Mouse (Mus musculus) forebrain, embryonic 16.5 days (tissue): Measurements from ENCODE around the gene Ankrd50. TPM values are rescaled to one million over a fixed set of nuclear protein-coding genes. Genes with fewer than 3 reads are reported as not detected.
A peak's percentile ranks its signal among the peaks of the same experiment; 100 is the strongest.

Experiments
- ATAC-seq: fragments of 200-750 bp; cut with Nextera tagmentation; 2 replicates; pipeline ENCODE4 v1.8.0; 2017; ENCODE audit warnings: mild to moderate bottlenecking, moderate library complexity
- H3K27ac ChIP-seq: fragments of 300-500 bp; sonication (generic); 2 replicates; pipeline ENCODE4 v1.5.1; 2014; ENCODE audit warnings: low read length, control low read depth
- H3K27me3 ChIP-seq: fragments of 300-500 bp; sonication (generic); replicated peaks from 2 replicates; pipeline ENCODE4 v1.6.1; 2014; ENCODE audit warnings: low read length; ENCODE audit not compliant: control insufficient read depth, insufficient read depth
- H3K36me3 ChIP-seq: fragments of 300-500 bp; sonication (generic); 2 replicates; pipeline ENCODE4 v1.6.1; 2014; ENCODE audit not compliant: control insufficient read depth, insufficient read depth
- H3K4me1 ChIP-seq: fragments of 300-500 bp; sonication (generic); replicated peaks from 2 replicates; pipeline ENCODE4 v1.6.1; 2014; ENCODE audit warnings: low read length; ENCODE audit not compliant: control insufficient read depth, insufficient read depth
- H3K4me2 ChIP-seq: fragments of 300-500 bp; sonication (generic); 2 replicates; pipeline ENCODE4 v1.6.1; 2014; ENCODE audit warnings: mild to moderate bottlenecking, low read length, control low read depth
- H3K4me3 ChIP-seq: fragments of 300-500 bp; sonication (generic); replicated peaks from 2 replicates; pipeline ENCODE4 v1.5.1; 2014; ENCODE audit warnings: mild to moderate bottlenecking, low read length, control low read depth
- H3K9ac ChIP-seq: fragments of 300-500 bp; sonication (generic); replicated peaks from 2 replicates; pipeline ENCODE4 v1.6.1; 2014; ENCODE audit warnings: low read depth, low read length, control low read depth
- H3K9me3 ChIP-seq: fragments of 300-500 bp; sonication (generic); 2 replicates; pipeline ENCODE4 v1.6.1; 2016; ENCODE audit warnings: low read length; ENCODE audit not compliant: control insufficient read depth
- WGBS: fragments of 180-500 bp; shearing (Covaris S2); extraction: QIAGEN DNeasy Blood & Tissue Kit; methylation state at CpG from one replicate; pipeline ENCODE4 v1.1.7; 2014; 5-methylcytosine and 5-hydroxymethylcytosine counted together
- polyA plus RNA-seq: library from polyadenylated mRNA; unstranded; fragments of >200 nt; fragmentation: Nextera tagmentation; extraction: Ambion mirVana; gene quantifications from 2 replicates; pipeline ENCODE4 v1.2.1, GENCODE M21; 2015

The Ankrd50 gene
- polyA plus RNA-seq, result 23.2 and 24.2 TPM in 2 replicates

DNA sequence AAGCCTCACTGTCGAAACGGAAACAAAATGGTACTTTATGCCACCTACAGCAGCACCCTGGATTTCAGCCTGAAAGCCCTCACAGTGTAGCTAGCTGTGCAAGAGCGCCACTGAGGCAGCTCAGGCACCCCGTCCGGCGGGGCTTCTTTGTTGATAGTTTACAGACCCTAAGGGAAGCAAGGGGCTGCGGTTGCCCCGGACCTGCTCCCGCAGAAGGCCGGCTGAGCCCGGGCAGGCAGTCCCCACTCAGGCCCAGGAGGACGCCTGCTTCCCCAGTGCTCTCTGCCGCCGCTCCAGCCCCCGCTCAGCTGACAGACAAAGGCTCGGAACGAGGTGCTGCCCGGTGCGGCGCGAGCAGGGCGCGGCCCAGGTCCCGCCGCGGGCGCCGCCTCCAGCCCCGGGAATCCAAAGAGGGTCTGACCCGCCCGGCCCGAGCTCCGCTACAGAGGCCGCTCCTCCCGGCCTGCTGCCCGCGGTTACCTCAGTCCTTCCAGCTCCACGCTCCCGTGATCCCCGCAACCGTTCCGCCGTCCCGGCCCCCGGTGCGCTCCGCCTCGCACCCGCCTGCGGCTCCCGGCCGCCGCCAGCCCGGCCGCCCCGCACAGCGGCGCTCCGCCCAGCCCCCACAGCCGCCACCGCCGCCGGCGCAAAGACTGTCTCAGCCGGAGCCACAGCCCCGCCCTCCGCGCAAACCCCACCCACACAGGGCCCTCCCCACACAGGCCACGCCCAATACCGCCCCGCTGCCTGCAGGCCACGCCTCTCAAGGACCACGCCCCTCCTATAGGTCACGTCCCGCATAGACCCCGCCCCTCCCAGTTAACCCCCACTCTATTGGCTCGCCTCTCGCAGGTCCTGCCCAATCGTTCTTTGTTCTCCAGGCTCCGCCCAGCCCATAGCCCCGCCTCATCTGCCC is at the start of gene Ankrd50:
TSS of gene Ankrd50 (minus strand) at position 654 of the 916 bp plus-strand sequence.
- H3K27me3 ChIP-seq, result no peaks in the 10 kb centered on the region
- no peaks in the 10 kb centered on the region for H3K9me3 ChIP-seq
- no peaks in the 10 kb centered on the region for H3K36me3 ChIP-seq
- peak within 1 kb of the TSS; percentile 93 for H3K27ac ChIP-seq
- peak; percentile 94 for ATAC-seq
- peak within 1 kb of the TSS; percentile 68 for H3K4me2 ChIP-seq
- peak within 1 kb of the TSS; percentile 71 for H3K4me3 ChIP-seq
- H3K4me1 ChIP-seq, result peaks cover 31% of the 10 kb centered on the region
- peak within 1 kb of the TSS; percentile 97 for H3K9ac ChIP-seq
- under 1% methylated on average over 73 of the region's 81 CpGs for WGBS

- ATAC-seq, result no peak
- no peaks in the 10 kb centered on the region for H3K27me3 ChIP-seq
- H3K36me3 ChIP-seq, result no peaks in the 10 kb centered on the region
- no peaks in the 10 kb centered on the region for H3K9me3 ChIP-seq
- no peak overlapping the region for H3K27ac ChIP-seq
- no peak overlapping the region for H3K9ac ChIP-seq
- 86% methylated on average over 6 of the region's 6 CpGs for WGBS
- H3K4me3 ChIP-seq, result no peak overlapping the region
- no peaks in the 10 kb centered on the region for H3K4me1 ChIP-seq
- H3K4me2 ChIP-seq, result no peak overlapping the region
These were observed 49.6 kb upstream of the Ankrd50 start for GRCm38 (mm10) chr3:38534245-38534644.

- 71% methylated on average over 2 of the region's 2 CpGs for WGBS
- Histone ChIP-seq H3K9me3 (no peaks in the 10 kb centered on the region), H3K27me3 (no peaks in the 10 kb centered on the region), H3K27ac (no peak overlapping the region), H3K4me1 (no peaks in the 10 kb centered on the region), H3K4me2 (no peak overlapping the region), H3K4me3 (no peak overlapping the region), H3K36me3 (no peaks in the 10 kb centered on the region), H3K9ac (no peak overlapping the region)
- ATAC-seq, result no peak
These were observed 35.8 kb upstream of the Ankrd50 start for GRCm38 (mm10) chr3:38520426-38520825.

DNA sequence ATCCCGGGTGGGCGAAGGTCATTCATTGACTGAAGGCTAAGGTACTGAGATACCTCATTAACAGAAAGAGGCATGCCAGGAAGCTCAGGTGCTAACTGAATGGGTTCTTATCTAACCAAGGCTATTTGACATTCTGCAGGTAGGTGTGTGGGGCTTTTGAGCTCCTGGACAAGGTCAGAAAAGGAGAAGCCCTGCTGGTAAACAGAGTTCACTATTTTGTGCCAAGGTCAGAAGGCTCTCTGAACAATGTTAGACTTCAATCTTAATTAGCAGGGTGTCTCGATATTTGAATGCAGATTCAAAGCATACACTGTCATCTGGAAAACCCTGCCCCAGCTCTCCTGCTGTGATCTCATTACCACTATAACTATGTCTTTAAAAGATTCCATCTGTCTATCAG is 35.3 kb upstream of the Ankrd50 start:
- 74% methylated on average over 3 of the region's 3 CpGs for WGBS
- H3K4me2 ChIP-seq, result no peak overlapping the region
- H3K4me1 ChIP-seq, result no peaks in the 10 kb centered on the region
- no peaks in the 10 kb centered on the region for H3K27me3 ChIP-seq
- H3K36me3 ChIP-seq, result no peaks in the 10 kb centered on the region
- ATAC-seq, result no peak
- H3K4me3 ChIP-seq, result no peak overlapping the region
- no peak overlapping the region for H3K27ac ChIP-seq
- H3K9me3 ChIP-seq, result no peaks in the 10 kb centered on the region
- no peak overlapping the region for H3K9ac ChIP-seq

- H3K4me1 ChIP-seq, result no peaks in the 10 kb centered on the region
- H3K27ac ChIP-seq, result no peak overlapping the region
- no peaks in the 10 kb centered on the region for H3K9me3 ChIP-seq
- ATAC-seq, result no peak
- H3K36me3 ChIP-seq, result no peaks in the 10 kb centered on the region
- no peak overlapping the region for H3K4me2 ChIP-seq
- H3K27me3 ChIP-seq, result no peaks in the 10 kb centered on the region
- H3K4me3 ChIP-seq, result no peak overlapping the region
- H3K9ac ChIP-seq, result no peak overlapping the region
- 60% methylated on average over 4 of the region's 4 CpGs for WGBS
These were observed 19.0 kb upstream of the Ankrd50 start for GRCm38 (mm10) chr3:38503606-38504005.

DNA sequence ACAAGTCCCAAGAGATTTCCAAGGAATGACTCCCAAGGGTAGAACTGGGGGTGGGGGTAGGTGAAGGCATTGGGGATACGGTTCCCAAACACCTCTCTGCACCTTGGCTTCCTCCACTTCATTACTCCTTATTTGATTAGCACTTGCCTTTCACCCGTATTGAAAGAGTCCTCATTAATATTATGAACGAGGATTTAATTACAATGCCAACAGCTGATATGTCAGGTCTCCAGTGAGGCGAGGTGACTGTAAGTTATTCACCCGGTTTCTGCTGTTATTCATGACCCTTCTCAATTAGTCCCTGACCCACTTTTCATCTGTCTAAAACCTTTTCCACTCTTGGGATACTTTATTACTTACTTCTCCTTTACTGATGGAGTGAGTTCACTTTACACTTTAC is 17.5 kb upstream of the Ankrd50 start:
- H3K27me3 ChIP-seq, result no peaks in the 10 kb centered on the region

DNA sequence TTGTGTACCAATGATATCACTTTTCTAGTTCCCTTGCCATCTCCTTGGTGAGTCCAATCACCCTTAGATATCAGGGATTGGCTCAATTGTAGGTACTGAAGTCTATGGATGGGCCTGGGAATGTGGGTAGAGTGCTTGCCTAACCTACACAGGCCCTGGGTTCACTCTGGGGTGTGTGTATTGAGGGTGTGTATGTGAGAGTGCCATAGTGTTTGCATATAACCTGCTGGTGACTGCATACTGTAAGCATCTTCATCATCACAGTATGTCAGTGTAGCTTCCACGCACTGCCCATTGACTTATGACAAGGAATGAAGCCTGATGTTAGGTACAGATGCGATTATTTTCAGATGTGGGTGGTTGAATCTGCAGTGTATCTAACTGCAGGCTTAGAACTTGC is 17.1 kb upstream of the Ankrd50 start:
- Histone ChIP-seq H3K4me1 (no peaks in the 10 kb centered on the region), H3K4me2 (no peak overlapping the region), H3K9me3 (no peaks in the 10 kb centered on the region), H3K27ac (no peak overlapping the region), H3K36me3 (no peaks in the 10 kb centered on the region), H3K27me3 (no peaks in the 10 kb centered on the region), H3K4me3 (no peak overlapping the region), H3K9ac (no peak overlapping the region)
- ATAC-seq, result 0 out of 2 replicates have a peak, but pooled peaks have one; percentile 26
- WGBS, result 93% methylated on average over 2 of the region's 2 CpGs

More for the DNA sequence above, 17.5 kb upstream of the Ankrd50 start:
- Histone ChIP-seq H3K4me2 (no peak overlapping the region), H3K9me3 (no peaks in the 10 kb centered on the region), H3K36me3 (no peaks in the 10 kb centered on the region), H3K27ac (no peak overlapping the region), H3K4me1 (no peaks in the 10 kb centered on the region), H3K9ac (no peak overlapping the region), H3K4me3 (no peak overlapping the region)
- 14% methylated on average over 5 of the region's 5 CpGs for WGBS
- ATAC-seq, result no peak

GRCm38 (mm10) chr3:38501316-38501715 is 16.7 kb upstream of the Ankrd50 start:
- H3K27me3 ChIP-seq, result no peaks in the 10 kb centered on the region
- H3K4me2 ChIP-seq, result no peak overlapping the region
- H3K4me1 ChIP-seq, result no peaks in the 10 kb centered on the region
- peak; percentile 73 for ATAC-seq
- H3K27ac ChIP-seq, result no peak overlapping the region
- no peaks in the 10 kb centered on the region for H3K36me3 ChIP-seq
- no peak overlapping the region for H3K4me3 ChIP-seq
- H3K9me3 ChIP-seq, result no peaks in the 10 kb centered on the region
- WGBS, result 58% methylated on average over 5 of the region's 5 CpGs
- no peak overlapping the region for H3K9ac ChIP-seq

- ATAC-seq, result no peak
- no peaks in the 10 kb centered on the region for H3K9me3 ChIP-seq
- WGBS, result 88% methylated on average over 3 of the region's 3 CpGs
- no peaks in the 10 kb centered on the region for H3K36me3 ChIP-seq
- H3K9ac ChIP-seq, result no peak overlapping the region
- H3K27me3 ChIP-seq, result no peaks in the 10 kb centered on the region
- H3K27ac ChIP-seq, result no peak overlapping the region
- H3K4me2 ChIP-seq, result no peak overlapping the region
- H3K4me3 ChIP-seq, result no peak overlapping the region
- H3K4me1 ChIP-seq, result no peaks in the 10 kb centered on the region
These were observed 13.9 kb upstream of the Ankrd50 start for GRCm38 (mm10) chr3:38498561-38498960.
